Mouse (Mus musculus) adrenal gland, adult 2 months (tissue): ENCODE measurements around the gene Ddx54. TPM values are rescaled to one million over a fixed set of nuclear protein-coding genes. Genes with fewer than 3 reads are reported as not detected.

Experiments
- DNase-seq: peaks from one replicate; pipeline ENCODE4 v3.0.0; 2021
- long read RNA-seq: library from polyadenylated mRNA; stranded (forward); transcript quantifications from one replicate; pipeline ENCODE4 v2.0.0, GENCODE M21; 2021
- polyA plus RNA-seq: library from polyadenylated mRNA; depleted of rRNA; stranded (reverse); fragments of >200 nt; gene quantifications from 2 replicates; pipeline ENCODE4 v1.2.3, GENCODE M21; 2012; rRNA removed
- total RNA-seq, 2 experiments: library from RNA; stranded (reverse); gene quantifications; 2 replicates each; pipeline ENCODE4 v1.2.3; 2021

Gene Ddx54
- total RNA-seq (10 to 100 TPM; 46.8 to 49.5 TPM), polyA plus RNA-seq (42.7 and 49.6 TPM in 2 replicates)
- long read RNA-seq, full-length matches to known transcripts, result 74 of 85 reads
- long read RNA-seq, partial matches to known transcripts, result 6 of 85 reads
- long read RNA-seq, other reads (novel, unspliced or antisense), result 5 of 85 reads

GRCm38 (mm10) chr5:120612442-120612821 is at the start of gene Ddx54, which contains the start of gene Rita1:
TSS of gene Ddx54 (plus strand) at chr5:120612739.
TSS of gene Rita1 (minus strand) at chr5:120612589.
- peak; percentile 97 for DNase-seq

GRCm38 (mm10) chr5:120562956-120563913 is 49.3 kb upstream of the Ddx54 start:
- peak; percentile 81 for DNase-seq

- no peak for DNase-seq
Observed at GRCm38 (mm10) chr5:120563914-120564311, 48.6 kb upstream of the Ddx54 start.

GRCm38 (mm10) chr5:120565171-120565905 is 47.2 kb upstream of the Ddx54 start:
- DNase-seq, result peak; percentile 38

- DNase-seq, result peak; percentile 49
Observed at GRCm38 (mm10) chr5:120566101-120566500, 46.4 kb upstream of the Ddx54 start.

GRCm38 (mm10) chr5:120566681-120567252 is 45.8 kb upstream of the Ddx54 start:
- DNase-seq, result no peak

- DNase-seq, result peak; percentile 86
Observed at GRCm38 (mm10) chr5:120567253-120567701, 45.3 kb upstream of the Ddx54 start.

- peak; percentile 26 for DNase-seq
Observed at GRCm38 (mm10) chr5:120567761-120568211, 44.8 kb upstream of the Ddx54 start.

GRCm38 (mm10) chr5:120568336-120568768 is 44.2 kb upstream of the Ddx54 start:
- peak; percentile 49 for DNase-seq

GRCm38 (mm10) chr5:120568964-120569363 is 43.6 kb upstream of the Ddx54 start:
- peak; percentile 60 for DNase-seq

GRCm38 (mm10) chr5:120569791-120570190 is 42.7 kb upstream of the Ddx54 start:
- DNase-seq, result no peak

GRCm38 (mm10) chr5:120570289-120570897 is 42.1 kb upstream of the Ddx54 start:
- no peak for DNase-seq

GRCm38 (mm10) chr5:120571056-120571740 is 41.3 kb upstream of the Ddx54 start:
- DNase-seq, result no peak

- no peak for DNase-seq
Observed at GRCm38 (mm10) chr5:120574469-120575063, 38.0 kb upstream of the Ddx54 start.

GRCm38 (mm10) chr5:120576781-120577301 is 35.7 kb upstream of the Ddx54 start:
- DNase-seq, result no peak

GRCm38 (mm10) chr5:120577935-120578441 is 34.6 kb upstream of the Ddx54 start:
- DNase-seq, result no peak

- DNase-seq, result peak; percentile 55
Observed at GRCm38 (mm10) chr5:120578504-120579081, 33.9 kb upstream of the Ddx54 start.

GRCm38 (mm10) chr5:120579211-120579897 is 33.2 kb upstream of the Ddx54 start:
- DNase-seq, result peak; percentile 65
